Mouse (Mus musculus): Measurements from ENCODE around the gene Nod1. TPM values are rescaled to one million over a fixed set of nuclear protein-coding genes. Genes with fewer than 3 reads are reported as not detected.

Nod1 gene
- polyA plus RNA-seq, 1 experiment from 2014 or later, result 1.8 TPM

DNA sequence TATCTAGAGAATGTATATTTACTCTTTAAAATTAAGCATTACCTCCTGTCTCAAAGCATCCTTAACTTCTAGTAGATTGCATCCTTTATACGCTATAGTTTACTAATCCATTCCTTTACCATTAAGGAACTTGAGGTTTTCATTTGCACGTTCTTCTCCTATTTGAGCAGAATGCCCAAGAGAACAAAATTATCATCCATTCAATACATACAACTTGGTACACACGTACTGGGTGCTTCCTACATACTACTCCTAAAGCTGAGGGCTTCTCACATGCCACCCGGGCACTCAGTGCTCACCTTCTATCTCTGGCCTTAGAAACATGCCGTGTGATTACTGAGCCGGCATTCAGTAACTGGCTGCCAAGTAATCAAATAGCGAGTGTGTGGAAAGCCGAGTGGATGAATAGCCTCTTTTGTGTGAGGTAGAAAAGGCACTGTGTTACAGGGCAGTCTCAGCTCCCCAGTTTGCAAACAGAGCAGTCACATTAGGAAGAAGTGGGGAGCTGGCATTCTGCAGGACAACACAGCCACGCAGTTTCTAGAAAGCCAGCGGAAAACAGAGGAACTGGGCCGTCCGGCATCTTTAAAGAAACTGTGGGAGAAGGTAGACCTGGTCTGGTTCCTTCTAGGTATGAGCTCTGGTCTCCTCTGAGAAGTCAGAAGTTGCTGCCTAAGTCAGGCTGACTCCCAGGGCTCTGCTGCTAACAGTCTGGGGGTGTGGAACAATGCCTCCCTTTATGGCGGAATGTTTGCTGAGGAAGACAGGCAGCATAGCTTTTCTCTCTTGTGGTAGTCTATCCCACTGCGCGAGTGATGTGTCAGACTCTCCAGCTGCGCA lies 37.2 kb upstream of the Nod1 start:
- H3K4me2 ChIP-seq (replicated peaks; ENCODE audit: low read depth, low read length), result peak overlapping the region; percentile 37
- ATAC-seq (ENCODE audit: low FRiP score) (peak; percentile 86), DNase-seq (ENCODE audit: low spot score) (peak; percentile 62)
- no peak overlapping the region for H3K4me3 ChIP-seq (ENCODE audit: low read depth, low read length)
- peak overlapping the region; percentile 91 for H3K27ac ChIP-seq (ENCODE audit: low read depth, low read length)
- H3K36me3 ChIP-seq (ENCODE audit: control insufficient read depth, insufficient read depth, low read length), result no peaks in the 10 kb centered on the region
- H3K9me3 ChIP-seq (ENCODE audit: control insufficient read depth, low read length), result no peaks in the 10 kb centered on the region
- H3K27me3 ChIP-seq (ENCODE audit: control insufficient read depth, insufficient read depth, low read length), result no peaks in the 10 kb centered on the region
- H3K4me1 ChIP-seq (replicated peaks; ENCODE audit: control insufficient read depth, insufficient read depth, low read length), result peaks cover 5% of the 10 kb centered on the region
- H3K9ac ChIP-seq (ENCODE audit: low read depth, low read length), result peak overlapping the region; percentile 47; the same call in 1 of the 2 replicates
- WGBS, result 16% methylated on average over 16 of the region's 16 CpGs

- no peaks in the 10 kb centered on the region for H3K36me3 ChIP-seq (ENCODE audit: control insufficient read depth, insufficient read depth, low read length)
- 92% methylated on average over 8 of the region's 8 CpGs for WGBS
- DNase-seq (ENCODE audit: low spot score) (no peak), ATAC-seq (ENCODE audit: low FRiP score) (no peak)
- no peak overlapping the region for H3K9ac ChIP-seq (ENCODE audit: low read depth, low read length)
- H3K4me1 ChIP-seq (replicated peaks; ENCODE audit: control insufficient read depth, insufficient read depth, low read length), result peaks cover 5% of the 10 kb centered on the region
- no peak overlapping the region for H3K4me3 ChIP-seq (ENCODE audit: low read depth, low read length)
- H3K4me2 ChIP-seq (replicated peaks; ENCODE audit: low read depth, low read length), result no peak overlapping the region
- no peaks in the 10 kb centered on the region for H3K27me3 ChIP-seq (ENCODE audit: control insufficient read depth, insufficient read depth, low read length)
- H3K27ac ChIP-seq (ENCODE audit: low read depth, low read length), result no peak overlapping the region
- H3K9me3 ChIP-seq (ENCODE audit: control insufficient read depth, low read length), result no peaks in the 10 kb centered on the region
Observed at GRCm38 (mm10) chr6:55008401-55008800, 36.0 kb upstream of the Nod1 start.

- WGBS, result 83% methylated on average over 4 of the region's 4 CpGs
Observed at GRCm38 (mm10) chr6:55003559-55003958, 31.1 kb upstream of the Nod1 start.

DNA sequence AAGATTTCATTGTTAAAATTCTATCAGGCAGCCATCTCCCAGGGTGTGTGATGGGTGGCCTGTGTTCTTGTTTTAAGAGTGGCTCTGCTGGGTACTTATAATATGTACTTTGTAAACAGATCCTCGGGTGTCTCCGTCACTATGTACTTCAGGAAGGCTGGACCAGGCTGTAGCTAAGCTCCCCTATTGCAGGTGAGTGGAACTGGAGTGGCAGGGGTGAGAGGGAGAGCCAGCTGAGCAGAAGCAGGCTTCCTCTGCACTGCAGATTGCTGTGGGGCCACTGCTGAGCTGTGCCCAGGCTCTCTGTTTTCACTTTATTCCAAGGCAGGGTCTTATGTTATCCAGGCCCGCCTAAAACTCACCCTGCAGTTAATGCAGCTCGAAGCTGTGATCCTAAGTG lies 30.0 kb upstream of the Nod1 start:
- Histone ChIP-seq H3K9ac (ENCODE audit: low read depth, low read length) (no peak overlapping the region), H3K9me3 (ENCODE audit: control insufficient read depth, low read length) (no peaks in the 10 kb centered on the region), H3K4me3 (ENCODE audit: low read depth, low read length) (no peak overlapping the region), H3K27me3 (ENCODE audit: control insufficient read depth, insufficient read depth, low read length) (no peaks in the 10 kb centered on the region), H3K36me3 (ENCODE audit: control insufficient read depth, insufficient read depth, low read length) (no peaks in the 10 kb centered on the region), H3K27ac (ENCODE audit: low read depth, low read length) (no peak overlapping the region), H3K4me1 (replicated peaks; ENCODE audit: control insufficient read depth, insufficient read depth, low read length) (no peaks in the 10 kb centered on the region), H3K4me2 (replicated peaks; ENCODE audit: low read depth, low read length) (no peak overlapping the region)
- WGBS, result 75% methylated on average over 4 of the region's 4 CpGs
- DNase-seq (ENCODE audit: low spot score), result no peak
- ATAC-seq (ENCODE audit: low FRiP score), result no peak

More at GRCm38 (mm10) chr6:55003559-55003958, 31.1 kb upstream of the Nod1 start:
- no peaks in the 10 kb centered on the region for H3K27me3 ChIP-seq (ENCODE audit: control insufficient read depth, insufficient read depth, low read length)
- H3K27ac ChIP-seq (ENCODE audit: low read depth, low read length), result no peak overlapping the region
- no peaks in the 10 kb centered on the region for H3K36me3 ChIP-seq (ENCODE audit: control insufficient read depth, insufficient read depth, low read length)
- DNase-seq (ENCODE audit: low spot score), result no peak
- no peaks in the 10 kb centered on the region for H3K4me1 ChIP-seq (replicated peaks; ENCODE audit: control insufficient read depth, insufficient read depth, low read length)
- H3K4me3 ChIP-seq (ENCODE audit: low read depth, low read length), result no peak overlapping the region
- H3K9ac ChIP-seq (ENCODE audit: low read depth, low read length), result no peak overlapping the region
- no peak for ATAC-seq (ENCODE audit: low FRiP score)
- H3K4me2 ChIP-seq (replicated peaks; ENCODE audit: low read depth, low read length), result no peak overlapping the region
- no peaks in the 10 kb centered on the region for H3K9me3 ChIP-seq (ENCODE audit: control insufficient read depth, low read length)

DNA sequence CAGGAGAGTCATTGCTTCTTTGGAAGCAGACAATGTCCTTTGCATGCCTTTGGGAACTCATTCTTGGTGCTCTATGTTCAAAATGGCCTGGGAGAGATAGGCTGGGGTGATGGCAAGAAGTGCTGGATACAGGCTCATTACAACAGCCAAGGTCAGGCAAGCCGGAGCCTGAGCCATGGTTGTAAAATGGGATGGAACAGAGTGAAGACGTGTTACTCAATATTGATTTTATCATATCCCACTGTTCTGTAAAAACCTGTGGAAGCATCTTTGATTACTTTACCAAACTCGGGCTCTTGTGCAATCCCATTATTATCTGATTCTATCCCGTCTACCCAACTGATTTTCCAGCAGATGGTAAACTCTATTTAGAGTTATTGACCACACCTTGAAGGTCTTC lies 28.9 kb upstream of the Nod1 start:
- no peak for ATAC-seq (ENCODE audit: low FRiP score)
- WGBS, result 86% methylated on average over 4 of the region's 4 CpGs
- no peak overlapping the region for H3K9ac ChIP-seq (ENCODE audit: low read depth, low read length)
- H3K4me3 ChIP-seq (ENCODE audit: low read depth, low read length), result no peak overlapping the region
- DNase-seq (ENCODE audit: low spot score), result no peak
- no peaks in the 10 kb centered on the region for H3K9me3 ChIP-seq (ENCODE audit: control insufficient read depth, low read length)
- H3K4me2 ChIP-seq (replicated peaks; ENCODE audit: low read depth, low read length), result no peak overlapping the region
- H3K36me3 ChIP-seq (ENCODE audit: control insufficient read depth, insufficient read depth, low read length), result no peaks in the 10 kb centered on the region
- H3K4me1 ChIP-seq (replicated peaks; ENCODE audit: control insufficient read depth, insufficient read depth, low read length), result no peaks in the 10 kb centered on the region
- H3K27ac ChIP-seq (ENCODE audit: low read depth, low read length), result no peak overlapping the region
- H3K27me3 ChIP-seq (ENCODE audit: control insufficient read depth, insufficient read depth, low read length), result no peaks in the 10 kb centered on the region

- Histone ChIP-seq H3K4me3 (ENCODE audit: low read depth, low read length) (no peak overlapping the region), H3K4me1 (replicated peaks; ENCODE audit: control insufficient read depth, insufficient read depth, low read length) (no peaks in the 10 kb centered on the region), H3K36me3 (ENCODE audit: control insufficient read depth, insufficient read depth, low read length) (no peaks in the 10 kb centered on the region), H3K4me2 (replicated peaks; ENCODE audit: low read depth, low read length) (no peak overlapping the region), H3K27me3 (ENCODE audit: control insufficient read depth, insufficient read depth, low read length) (no peaks in the 10 kb centered on the region), H3K27ac (ENCODE audit: low read depth, low read length) (no peak overlapping the region), H3K9me3 (ENCODE audit: control insufficient read depth, low read length) (no peaks in the 10 kb centered on the region), H3K9ac (ENCODE audit: low read depth, low read length) (no peak overlapping the region)
- DNase-seq (ENCODE audit: low spot score) (no peak), ATAC-seq (ENCODE audit: low FRiP score) (no peak)
- WGBS, result 84% methylated on average over 6 of the region's 6 CpGs
Observed at GRCm38 (mm10) chr6:54997726-54998125, 25.3 kb upstream of the Nod1 start.

DNA sequence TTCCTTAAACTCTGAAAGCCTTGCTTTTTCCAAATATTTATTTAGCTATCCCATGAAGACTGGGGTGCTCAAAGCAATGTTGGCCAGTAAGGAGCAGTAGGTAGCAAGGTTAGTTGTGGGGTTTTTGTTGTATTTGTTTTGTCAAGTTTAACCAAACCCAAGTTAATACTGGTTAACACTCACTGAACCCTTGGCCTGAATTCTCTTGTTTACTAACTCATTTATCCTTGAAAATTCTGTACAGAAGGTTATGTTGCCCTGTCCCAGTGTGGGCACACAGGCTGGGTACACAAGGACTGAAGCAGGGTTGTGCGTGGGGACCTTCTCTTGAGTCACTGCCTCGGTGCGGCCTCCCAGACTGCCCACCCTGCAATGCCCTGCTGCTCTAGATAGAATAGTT lies 23.9 kb upstream of the Nod1 start:
- Histone ChIP-seq H3K4me1 (replicated peaks; ENCODE audit: control insufficient read depth, insufficient read depth, low read length) (no peaks in the 10 kb centered on the region), H3K27ac (ENCODE audit: low read depth, low read length) (no peak overlapping the region), H3K4me3 (ENCODE audit: low read depth, low read length) (no peak overlapping the region), H3K27me3 (ENCODE audit: control insufficient read depth, insufficient read depth, low read length) (no peaks in the 10 kb centered on the region), H3K36me3 (ENCODE audit: control insufficient read depth, insufficient read depth, low read length) (no peaks in the 10 kb centered on the region), H3K9ac (ENCODE audit: low read depth, low read length) (no peak overlapping the region), H3K9me3 (ENCODE audit: control insufficient read depth, low read length) (no peaks in the 10 kb centered on the region), H3K4me2 (replicated peaks; ENCODE audit: low read depth, low read length) (no peak overlapping the region)
- ATAC-seq (ENCODE audit: low FRiP score) (no peak), DNase-seq (ENCODE audit: low spot score) (no peak)
- WGBS, result 91% methylated on average over 3 of the region's 3 CpGs

- H3K36me3 ChIP-seq (ENCODE audit: control insufficient read depth, insufficient read depth, low read length), result no peaks in the 10 kb centered on the region
- ATAC-seq (ENCODE audit: low FRiP score), result peak; percentile 100
- H3K27me3 ChIP-seq (ENCODE audit: control insufficient read depth, insufficient read depth, low read length), result no peaks in the 10 kb centered on the region
- peak within 1 kb of the TSS; percentile 87 for H3K4me2 ChIP-seq (replicated peaks; ENCODE audit: low read depth, low read length)
- H3K9me3 ChIP-seq (ENCODE audit: control insufficient read depth, low read length), result no peaks in the 10 kb centered on the region
- H3K4me1 ChIP-seq (replicated peaks; ENCODE audit: control insufficient read depth, insufficient read depth, low read length), result no peaks in the 10 kb centered on the region
- DNase-seq (ENCODE audit: low spot score), result peak; percentile 95
- H3K9ac ChIP-seq (ENCODE audit: low read depth, low read length), result peak within 1 kb of the TSS; percentile 54; the same call in 1 of the 2 replicates
- WGBS, result 2% methylated on average over 41 of the region's 41 CpGs
- no peak within 1 kb of the TSS for H3K27ac ChIP-seq (ENCODE audit: low read depth, low read length)
- H3K4me3 ChIP-seq (ENCODE audit: low read depth, low read length), result peak within 1 kb of the TSS; percentile 53
Observed at GRCm38 (mm10) chr6:54992734-54993260, 20.4 kb upstream of the Nod1 start, which contains the start of gene Ggct. Gene Ggct (minus strand): TSS chr6:54992950.

- Histone ChIP-seq H3K4me2 (replicated peaks; ENCODE audit: low read depth, low read length) (peak overlapping the region; percentile 87), H3K27ac (ENCODE audit: low read depth, low read length) (no peak overlapping the region), H3K4me1 (replicated peaks; ENCODE audit: control insufficient read depth, insufficient read depth, low read length) (no peaks in the 10 kb centered on the region), H3K27me3 (ENCODE audit: control insufficient read depth, insufficient read depth, low read length) (no peaks in the 10 kb centered on the region), H3K9me3 (ENCODE audit: control insufficient read depth, low read length) (no peaks in the 10 kb centered on the region), H3K9ac (ENCODE audit: low read depth, low read length) (peak overlapping the region; percentile 54; the same call in 1 of the 2 replicates), H3K36me3 (ENCODE audit: control insufficient read depth, insufficient read depth, low read length) (no peaks in the 10 kb centered on the region), H3K4me3 (ENCODE audit: low read depth, low read length) (peak overlapping the region; percentile 53)
- no peak for DNase-seq (ENCODE audit: low spot score)
- ATAC-seq (ENCODE audit: low FRiP score), result no peak
- WGBS, result 5% methylated on average over 7 of the region's 7 CpGs
Observed at GRCm38 (mm10) chr6:54992141-54992540, 19.7 kb upstream of the Nod1 start.
